Mouse (Mus musculus) kidney, adult 2 months (tissue): ENCODE measurements at regions not wholly inside any gene's neighbourhood (a gene's known extent, or its start where the extent isn't known, plus 50 kb on each side); places are given as distances from the start of the nearest gene placed in this dataset.

Experiments used
- DNase-seq: peaks from one replicate; pipeline ENCODE4 v3.0.0; 2021
- H3K27ac ChIP-seq: fragments of 200-500 bp; 2 replicates; pipeline ENCODE4 v1.5.1; 2012; ENCODE audit warnings: low read depth, low read length, control low read depth, inconsistent platforms; ENCODE audit not compliant: insufficient read depth
- H3K27me3 ChIP-seq: fragments of 200-500 bp; replicated peaks from 2 replicates; pipeline ENCODE4 v1.6.1; 2012; ENCODE audit warnings: mild to moderate bottlenecking, moderate library complexity, low read length, inconsistent platforms; ENCODE audit not compliant: control insufficient read depth, insufficient read depth
- H3K36me3 ChIP-seq: fragments of 200-500 bp; 2 replicates; pipeline ENCODE4 v1.6.1; 2012; ENCODE audit warnings: mild to moderate bottlenecking, moderate library complexity, low read length, inconsistent platforms; ENCODE audit not compliant: control insufficient read depth, insufficient read depth
- H3K4me1 ChIP-seq: fragments of 200-500 bp; 2 replicates; pipeline ENCODE4 v1.6.1; 2011; ENCODE audit warnings: low read length; ENCODE audit not compliant: control insufficient read depth, insufficient read depth
- H3K4me3 ChIP-seq: fragments of 200-500 bp; 2 replicates; pipeline ENCODE4 v1.5.1; 2011; ENCODE audit warnings: mild to moderate bottlenecking, low read depth, low read length, control low read depth; ENCODE audit not compliant: insufficient read depth
- CTCF ChIP-seq: fragments of 200-500 bp; conservative IDR thresholded peaks from 2 replicates; pipeline ENCODE4 v1.5.1; 2011; ENCODE audit warnings: low read depth, mild to moderate bottlenecking, control low read depth, low read length, moderate library complexity, mixed read lengths; ENCODE audit not compliant: insufficient read depth, insufficient read length
- POLR2A ChIP-seq: fragments of 200-500 bp; IDR thresholded peaks from one replicate; pipeline ENCODE4 v1.6.1; 2011; ENCODE audit warnings: low read depth, low read length, control low read depth
- WGBS: fragments of 180-500 bp; shearing (Covaris S2); methylation state at CpG from one replicate; pipeline ENCODE4 v1.1.7; 2018; 5-methylcytosine and 5-hydroxymethylcytosine counted together

GRCm38 (mm10) chr14:66438572-66438971 lies 429.6 kb upstream of the Gulo start:
- Histone ChIP-seq H3K36me3 (no peaks in the 10 kb centered on the region), H3K27ac (no peak overlapping the region), H3K27me3 (no peaks in the 10 kb centered on the region), H3K4me1 (no peaks in the 10 kb centered on the region), H3K4me3 (no peak overlapping the region)
- 95% methylated on average over 1 of the region's 1 CpGs for WGBS
- TF ChIP-seq POLR2A = no peak
- no peak for TF ChIP-seq CTCF
- no peak for DNase-seq

DNA sequence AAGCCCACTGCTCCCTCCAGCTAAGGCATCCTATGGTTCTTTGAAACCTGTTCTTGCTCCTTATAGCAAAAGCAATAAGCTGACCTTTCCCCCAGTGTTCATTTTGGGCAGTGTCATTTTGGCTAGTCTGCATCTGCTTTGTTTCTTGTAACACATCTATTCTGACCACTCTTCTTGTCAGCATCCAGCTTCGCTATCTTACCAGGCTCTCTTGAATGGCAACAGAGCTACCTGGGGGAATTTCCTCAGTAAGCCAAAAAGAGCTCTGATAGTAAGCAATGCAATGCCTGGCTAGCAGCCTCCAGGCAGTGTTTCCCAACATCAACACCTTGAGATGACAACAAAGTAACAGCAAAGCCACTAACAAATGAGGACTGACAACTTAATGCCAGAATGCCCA lies 429.0 kb upstream of the Gulo start:
- H3K27ac ChIP-seq = no peak overlapping the region
- H3K27me3 ChIP-seq = no peaks in the 10 kb centered on the region
- H3K4me3 ChIP-seq = no peak overlapping the region
- no peak for TF ChIP-seq POLR2A
- no peak for TF ChIP-seq CTCF
- no peaks in the 10 kb centered on the region for H3K36me3 ChIP-seq
- no peaks in the 10 kb centered on the region for H3K4me1 ChIP-seq
- WGBS = 98% methylated on average over 1 of the region's 1 CpGs
- no peak for DNase-seq

GRCm38 (mm10) chr14:66431630-66432029 lies 422.6 kb upstream of the Gulo start:
- no peaks in the 10 kb centered on the region for H3K4me1 ChIP-seq
- no peaks in the 10 kb centered on the region for H3K36me3 ChIP-seq
- WGBS = 80% methylated on average over 5 of the region's 5 CpGs
- no peak overlapping the region for H3K27ac ChIP-seq
- DNase-seq = no peak
- no peak overlapping the region for H3K4me3 ChIP-seq
- TF ChIP-seq CTCF (no peak), POLR2A (no peak)
- no peaks in the 10 kb centered on the region for H3K27me3 ChIP-seq

DNA sequence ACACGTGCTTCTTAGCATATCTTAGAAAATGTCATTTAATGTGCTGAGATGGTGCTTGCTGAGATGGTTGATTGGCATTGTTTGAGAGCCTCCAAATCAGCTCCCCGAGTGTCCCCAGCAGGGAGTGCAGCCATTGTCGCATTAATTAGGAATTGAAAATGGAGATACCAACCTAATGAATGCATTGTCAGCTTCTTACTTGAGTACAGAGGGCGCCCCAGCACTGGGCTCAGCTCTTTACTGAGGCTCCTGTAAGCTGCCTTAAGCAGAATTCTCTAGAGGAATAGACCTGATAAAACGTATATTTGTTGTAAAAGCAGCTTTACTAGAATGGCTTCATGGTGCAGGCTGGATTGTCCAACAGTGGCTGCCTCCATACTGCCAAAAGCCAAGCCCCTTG lies 415.1 kb upstream of the Gulo start:
- peak; percentile 4 for DNase-seq
- 20% methylated on average over 5 of the region's 5 CpGs for WGBS
- H3K27me3 ChIP-seq = no peaks in the 10 kb centered on the region
- H3K27ac ChIP-seq = no peak overlapping the region
- no peaks in the 10 kb centered on the region for H3K4me1 ChIP-seq
- H3K4me3 ChIP-seq = no peak overlapping the region
- no peaks in the 10 kb centered on the region for H3K36me3 ChIP-seq
- TF ChIP-seq CTCF (no peak), POLR2A (no peak)
